Mouse (Mus musculus) brain, adult 2 months (tissue): ENCODE measurements around the gene Sarnp.

Experiments used
- DNase-seq: peaks from one replicate; pipeline ENCODE4 v3.0.0; 2011; ENCODE audit warnings: low read depth, low spot score

The Sarnp gene

DNA sequence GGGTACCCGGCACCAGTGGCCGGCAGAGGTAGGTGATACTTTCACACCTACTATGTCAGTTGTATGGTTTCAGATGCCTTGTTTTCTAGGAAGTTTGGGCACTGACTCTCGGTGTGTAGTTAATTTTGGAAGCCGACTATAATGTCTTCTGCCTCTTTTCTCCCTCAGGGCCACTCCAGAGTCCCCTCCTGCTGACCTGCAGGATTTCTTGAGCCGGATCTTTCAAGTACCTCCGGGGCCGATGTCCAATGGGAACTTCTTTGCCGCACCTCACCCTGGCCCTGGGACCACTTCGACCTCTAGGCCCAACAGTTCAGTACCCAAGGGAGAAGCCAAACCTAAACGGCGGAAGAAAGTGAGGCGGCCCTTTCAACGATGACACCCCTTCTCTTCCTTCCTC lies at the start of gene Sarnp:
Gene Sarnp (plus strand): TSS at position 301 of the 400 bp plus-strand sequence.
- no peak for DNase-seq

DNA sequence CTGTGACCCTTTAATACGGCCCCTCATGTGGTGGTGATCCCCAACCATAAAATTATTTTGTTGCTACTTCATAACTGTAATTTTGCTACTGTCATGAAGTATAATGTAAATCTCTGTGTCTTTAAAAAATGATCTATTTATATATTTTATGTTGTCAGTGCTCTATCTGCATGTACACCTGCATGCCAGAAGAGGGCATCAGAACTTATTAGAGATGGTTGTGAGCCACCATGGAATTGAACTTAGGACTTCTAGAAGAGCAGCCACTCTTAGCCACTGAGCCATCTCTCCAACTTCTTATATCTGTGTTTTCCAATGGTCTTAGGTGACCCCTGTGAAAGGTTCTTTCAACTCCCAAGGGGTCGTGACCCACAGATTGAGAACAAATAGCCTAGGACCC lies 44.2 kb upstream of the Sarnp start:
- peak; percentile 9 for DNase-seq

DNA sequence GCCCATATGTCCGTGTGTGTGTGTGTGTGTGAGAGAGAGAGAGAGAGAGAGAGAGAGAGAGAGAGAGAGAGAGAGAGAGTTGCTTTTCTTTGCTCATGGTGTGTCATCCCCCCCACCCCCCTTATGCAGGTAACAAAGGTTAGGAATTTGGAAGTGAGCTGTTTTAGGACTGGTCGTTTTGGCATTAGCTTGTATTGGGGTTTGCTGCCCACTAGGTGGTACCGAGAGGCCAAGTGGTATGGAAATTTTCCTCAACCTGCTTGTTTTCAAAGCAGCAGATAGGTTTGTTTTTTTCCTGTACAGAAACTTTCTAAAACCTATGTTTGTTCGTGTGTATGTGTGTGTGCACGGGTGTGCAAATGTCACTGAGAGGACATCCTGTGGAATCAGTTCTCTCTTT lies 43.4 kb upstream of the Sarnp start:
- DNase-seq, result no peak

DNA sequence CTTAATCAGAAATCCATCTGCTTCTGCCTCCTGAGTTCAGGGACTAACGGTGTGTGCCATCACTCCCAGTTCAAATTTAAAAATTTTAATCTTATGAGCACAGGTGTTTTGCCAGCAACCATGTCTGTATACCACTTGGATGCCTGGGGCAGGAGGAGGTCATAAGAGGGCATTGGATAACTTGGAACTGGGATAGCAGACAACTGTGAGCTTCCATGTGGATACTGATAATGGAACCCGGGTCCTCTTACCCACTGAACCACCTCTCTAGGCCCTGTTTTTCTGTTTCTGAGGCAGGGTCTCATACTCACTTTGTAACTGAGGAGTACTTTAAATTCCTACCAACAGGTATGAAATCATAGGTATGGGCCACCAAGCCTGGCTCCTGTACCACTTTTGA lies 38.7 kb upstream of the Sarnp start:
- DNase-seq, result no peak

DNA sequence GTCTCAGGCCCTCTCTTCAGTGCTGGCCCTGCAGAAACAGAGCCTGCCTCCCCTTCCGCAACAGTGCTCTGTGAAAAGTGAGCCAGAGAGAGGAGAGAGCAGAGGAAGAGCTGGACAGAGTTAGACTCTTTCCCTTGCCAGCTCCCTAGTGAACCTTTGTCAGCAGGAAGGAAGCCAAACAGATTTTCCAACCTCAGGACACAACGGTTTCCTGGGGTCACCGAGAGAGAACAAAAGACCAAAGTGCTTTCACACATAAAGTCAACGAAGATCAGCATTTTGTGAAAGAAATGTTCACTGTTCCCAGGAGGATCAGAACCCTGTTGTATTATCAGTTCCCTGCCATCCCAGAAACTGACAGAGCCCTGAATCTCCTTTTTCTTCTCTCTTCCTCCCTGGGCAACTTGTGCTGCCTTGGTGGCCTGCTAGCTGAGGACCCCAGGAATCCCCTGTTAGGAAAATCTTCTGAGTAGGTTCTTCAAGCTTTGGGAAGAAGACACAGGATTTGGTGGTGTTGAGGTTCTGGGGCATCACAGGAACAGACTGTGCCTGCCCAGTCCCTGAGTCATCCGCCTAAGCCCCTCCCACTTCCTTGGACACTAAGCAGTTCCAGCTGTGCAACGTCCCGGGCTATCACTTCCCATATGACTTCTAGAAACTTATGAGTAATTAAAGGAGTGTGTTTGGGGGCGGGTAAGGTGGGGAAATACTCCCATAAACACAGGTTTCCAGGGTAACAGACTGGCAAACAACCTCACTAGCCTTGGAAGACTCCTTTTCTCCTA lies 37.9 kb upstream of the Sarnp start:
- DNase-seq, result peak; percentile 16

DNA sequence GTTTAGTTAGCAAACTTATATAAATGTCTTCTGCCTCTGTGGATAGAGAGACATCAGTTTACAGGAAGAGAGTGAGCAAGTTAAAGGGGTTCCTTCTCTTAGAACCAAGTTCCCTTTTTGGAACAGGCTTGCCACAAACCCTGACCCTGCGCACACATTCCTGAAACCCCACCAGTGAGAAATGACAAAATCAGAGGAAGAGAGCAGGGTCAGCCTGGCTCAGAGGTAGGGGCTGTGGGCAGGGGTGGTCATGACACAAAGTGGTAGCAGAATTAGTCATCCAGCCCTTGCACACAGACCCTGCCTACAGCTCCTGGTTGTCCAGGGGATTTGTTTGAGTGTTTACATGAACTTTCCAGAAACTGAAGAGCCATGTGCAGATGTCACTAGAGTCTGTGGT lies 36.9 kb upstream of the Sarnp start:
- DNase-seq, result no peak

DNA sequence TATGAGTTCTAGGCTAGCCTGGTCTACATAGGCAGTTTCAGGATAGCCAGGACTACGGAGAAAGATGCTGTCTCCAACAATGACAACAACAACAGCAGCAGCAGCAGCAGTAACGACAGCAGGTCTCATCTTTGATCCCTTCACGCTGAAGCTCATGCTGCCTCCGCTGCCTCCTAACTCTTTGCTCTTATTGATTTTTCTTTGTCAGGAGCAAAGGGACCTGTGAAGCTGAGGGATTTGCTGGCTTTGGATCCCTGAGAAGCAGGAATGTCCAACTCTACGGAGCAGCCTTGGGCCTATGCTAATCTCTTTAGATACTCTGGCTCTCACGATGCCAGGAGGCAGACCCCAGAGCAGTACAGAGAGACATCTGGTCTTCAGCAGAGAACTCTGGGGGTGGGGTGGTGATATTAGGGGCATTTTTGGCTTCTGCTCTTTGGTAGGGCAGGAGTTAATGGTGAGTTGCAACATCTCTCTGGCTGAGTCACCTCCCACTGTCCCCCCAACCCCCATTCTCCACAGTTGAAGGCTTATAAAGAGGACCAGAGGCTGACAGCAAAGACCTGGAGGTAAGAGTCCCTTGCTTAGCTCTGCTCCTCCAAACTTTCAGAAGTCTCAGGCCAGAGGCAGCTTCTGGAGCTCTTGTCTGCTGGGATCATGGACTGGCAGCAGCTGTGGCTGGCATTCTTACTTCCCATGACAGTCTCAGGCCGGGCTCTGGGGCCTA lies 26.6 kb upstream of the Sarnp start, which contains the start of gene Mmp19:
Gene Mmp19 (plus strand): TSS at position 513 of the 727 bp plus-strand sequence.
- no peak for DNase-seq

DNA sequence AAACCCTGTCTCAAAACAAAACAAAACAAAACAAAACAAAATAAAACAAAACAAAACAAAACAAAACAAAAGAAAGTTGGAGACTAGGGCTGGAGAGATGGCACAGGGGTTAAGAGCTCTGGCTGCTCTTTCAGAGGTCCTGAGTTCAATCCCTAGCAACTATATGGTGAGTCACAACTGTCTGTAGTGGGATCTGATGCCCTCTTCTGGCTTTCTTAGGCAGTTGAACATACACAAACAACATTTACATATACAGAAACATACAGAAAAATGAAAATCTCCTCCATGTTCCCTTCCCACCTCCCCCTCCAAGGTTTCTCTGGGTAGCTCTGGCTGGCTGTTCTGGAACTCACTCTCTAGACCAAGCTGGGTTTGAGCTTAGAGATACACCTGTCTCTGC lies 25.1 kb upstream of the Sarnp start:
- no peak for DNase-seq

DNA sequence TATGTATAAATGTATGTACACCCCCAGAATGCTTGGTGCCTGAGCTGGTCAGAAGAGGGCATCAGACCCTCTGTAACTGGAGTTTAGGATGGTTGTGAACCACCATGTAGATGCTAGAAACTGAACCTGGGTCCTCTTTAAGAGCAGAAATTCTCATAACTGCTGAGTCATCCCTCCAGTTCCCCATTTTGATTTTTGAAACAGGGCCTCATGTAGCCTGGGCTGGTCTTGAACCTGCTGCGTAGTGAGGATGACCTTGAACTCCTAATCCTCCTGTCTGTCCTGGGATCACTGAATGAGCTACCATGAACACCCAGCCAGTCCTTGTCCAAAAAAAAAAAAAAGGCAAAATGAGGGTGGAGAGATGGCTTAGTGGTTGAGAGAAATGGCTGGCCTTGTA lies 23.9 kb upstream of the Sarnp start:
- no peak for DNase-seq

DNA sequence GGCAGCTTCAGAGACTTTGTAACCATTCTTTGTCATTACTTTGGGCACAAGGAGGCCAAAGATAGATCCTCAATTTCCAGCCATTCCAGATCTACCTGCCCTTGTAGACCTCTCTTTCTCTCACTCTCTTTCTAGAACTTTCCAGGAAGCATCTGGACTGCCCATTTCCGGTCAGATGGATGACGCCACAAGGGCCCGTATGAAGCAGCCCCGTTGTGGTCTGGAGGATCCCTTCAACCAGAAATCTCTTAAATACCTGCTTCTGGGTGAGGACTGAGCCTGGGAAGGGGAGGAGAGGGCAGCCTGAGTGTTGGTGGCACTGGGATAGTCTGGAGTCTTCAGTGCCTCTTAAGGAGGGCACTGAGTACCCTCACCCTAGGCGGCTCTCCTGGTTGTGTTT lies 22.7 kb upstream of the Sarnp start:
- DNase-seq, result no peak

DNA sequence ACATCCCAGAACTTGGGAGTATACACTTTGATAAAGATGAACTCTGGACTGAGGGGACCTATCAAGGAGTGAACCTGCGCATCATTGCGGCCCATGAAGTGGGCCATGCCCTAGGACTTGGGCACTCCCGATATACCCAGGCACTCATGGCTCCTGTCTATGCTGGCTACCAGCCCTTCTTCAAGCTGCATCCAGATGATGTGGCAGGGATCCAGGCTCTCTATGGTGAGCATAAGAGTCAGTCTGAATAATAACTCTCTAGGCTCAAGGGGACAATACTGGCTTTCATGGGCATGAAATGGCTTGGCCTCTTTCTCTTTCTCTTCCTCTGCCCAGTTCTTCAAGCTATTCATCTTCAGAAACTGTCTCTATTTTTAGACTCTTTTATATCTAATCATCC lies 21.6 kb upstream of the Sarnp start:
- peak; percentile 82 for DNase-seq

DNA sequence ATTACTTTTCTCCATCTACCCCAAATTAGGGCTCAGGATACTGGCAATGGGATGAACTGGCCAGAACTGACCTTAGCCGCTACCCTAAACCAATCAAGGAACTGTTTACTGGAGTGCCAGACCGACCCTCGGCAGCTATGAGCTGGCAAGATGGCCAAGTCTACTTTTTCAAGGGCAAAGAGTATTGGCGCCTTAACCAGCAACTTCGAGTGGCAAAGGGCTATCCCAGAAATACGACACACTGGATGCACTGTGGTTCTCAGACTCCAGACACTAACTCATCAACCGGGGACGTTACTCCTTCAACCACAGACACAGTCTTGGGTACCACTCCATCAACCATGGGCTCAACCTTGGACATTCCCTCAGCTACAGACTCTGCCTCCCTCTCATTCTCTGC lies 18.5 kb upstream of the Sarnp start:
- DNase-seq, result no peak

DNA sequence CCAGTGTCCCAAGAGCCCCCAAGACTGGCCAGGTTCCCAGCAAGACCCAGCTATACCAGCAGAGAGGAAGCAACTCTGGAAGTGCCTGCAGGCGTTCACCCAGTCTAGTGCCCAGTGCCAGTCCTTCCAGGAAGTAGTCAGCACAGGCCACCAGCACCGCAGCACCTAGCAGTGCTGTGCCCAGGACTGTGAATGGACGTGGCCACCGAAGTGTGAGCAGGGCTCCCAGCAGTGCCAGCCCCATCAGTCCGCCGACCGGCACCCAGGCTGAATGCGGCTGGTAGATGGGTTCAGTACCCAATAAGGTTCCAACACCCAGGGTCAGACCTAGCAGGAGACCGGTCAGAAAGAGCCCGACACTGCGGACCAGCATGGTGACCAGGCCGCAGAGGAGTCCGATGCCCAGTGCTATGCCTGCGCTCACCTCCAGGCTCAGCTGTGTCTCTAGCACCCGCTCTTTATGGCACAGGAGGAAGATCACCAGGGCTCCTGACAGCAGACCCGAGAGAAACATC lies 15.1 kb upstream of the Sarnp start:
- DNase-seq, result no peak

DNA sequence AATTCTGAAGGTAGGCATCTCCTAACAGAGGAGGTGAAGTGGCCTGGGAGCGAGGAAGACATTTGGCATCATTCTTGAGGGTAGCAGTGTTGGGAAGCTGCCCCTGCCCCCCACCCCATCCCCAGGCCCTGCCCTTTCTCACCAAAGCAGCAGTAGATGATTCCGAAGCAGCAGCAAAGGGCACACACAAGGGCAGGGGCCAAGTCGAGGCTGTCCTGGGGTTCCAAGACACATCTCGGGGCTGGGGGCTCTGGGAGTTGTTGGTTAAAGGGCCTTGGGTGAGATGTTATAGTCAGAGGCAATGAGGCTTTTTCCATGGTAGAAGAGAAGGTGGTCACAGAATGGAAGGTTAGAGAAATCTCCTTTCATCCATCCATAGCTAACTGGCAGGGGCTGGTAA lies 14.2 kb upstream of the Sarnp start:
- DNase-seq, result no peak

DNA sequence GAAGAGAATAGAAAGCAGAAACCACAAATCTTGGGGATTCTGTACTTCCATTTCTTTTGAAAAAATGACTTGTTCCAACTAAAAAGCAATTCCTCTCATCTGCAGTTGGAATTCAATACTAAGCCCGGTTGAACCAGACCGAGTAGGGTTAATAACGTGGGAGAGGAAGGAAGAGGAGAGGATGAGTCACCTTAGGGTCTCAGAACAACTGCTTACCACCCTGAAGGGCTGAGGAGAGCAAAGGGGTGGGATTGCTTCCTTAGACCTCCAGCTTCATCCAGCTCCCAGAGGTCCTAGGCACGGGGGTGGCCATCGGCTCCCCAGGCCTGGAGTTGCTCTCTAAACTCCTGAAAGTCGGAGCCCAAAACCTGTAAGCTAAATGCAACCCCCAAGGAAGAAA lies 13.8 kb upstream of the Sarnp start:
- no peak for DNase-seq

DNA sequence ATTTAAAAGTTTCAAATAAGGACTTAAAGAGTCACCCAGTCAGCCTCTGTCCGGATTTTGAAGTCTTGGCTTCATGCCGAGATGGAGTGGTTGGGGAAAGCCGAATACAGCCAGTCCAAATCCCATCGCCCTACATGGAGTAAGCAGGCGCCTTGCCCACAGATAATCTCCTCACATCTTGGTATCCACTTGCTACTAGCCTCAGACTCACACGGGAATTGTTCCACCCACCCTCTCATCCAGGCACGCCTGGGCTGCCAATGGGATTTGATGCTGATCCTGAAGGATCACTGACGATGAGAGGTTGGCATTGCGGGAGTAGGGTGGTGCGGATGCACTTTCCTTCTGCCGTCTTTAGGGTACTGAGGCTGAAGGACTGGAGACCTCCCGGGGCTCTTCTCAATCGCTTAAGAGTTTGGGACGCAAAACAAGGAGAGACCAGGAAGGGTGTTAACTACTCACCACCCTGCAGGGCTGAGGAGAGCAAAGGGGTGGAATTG lies 13.3 kb upstream of the Sarnp start, which contains the start of gene Dnajc14:
Gene Dnajc14 (plus strand): TSS at position 292 of the 500 bp plus-strand sequence.
- peak; percentile 87 for DNase-seq

DNA sequence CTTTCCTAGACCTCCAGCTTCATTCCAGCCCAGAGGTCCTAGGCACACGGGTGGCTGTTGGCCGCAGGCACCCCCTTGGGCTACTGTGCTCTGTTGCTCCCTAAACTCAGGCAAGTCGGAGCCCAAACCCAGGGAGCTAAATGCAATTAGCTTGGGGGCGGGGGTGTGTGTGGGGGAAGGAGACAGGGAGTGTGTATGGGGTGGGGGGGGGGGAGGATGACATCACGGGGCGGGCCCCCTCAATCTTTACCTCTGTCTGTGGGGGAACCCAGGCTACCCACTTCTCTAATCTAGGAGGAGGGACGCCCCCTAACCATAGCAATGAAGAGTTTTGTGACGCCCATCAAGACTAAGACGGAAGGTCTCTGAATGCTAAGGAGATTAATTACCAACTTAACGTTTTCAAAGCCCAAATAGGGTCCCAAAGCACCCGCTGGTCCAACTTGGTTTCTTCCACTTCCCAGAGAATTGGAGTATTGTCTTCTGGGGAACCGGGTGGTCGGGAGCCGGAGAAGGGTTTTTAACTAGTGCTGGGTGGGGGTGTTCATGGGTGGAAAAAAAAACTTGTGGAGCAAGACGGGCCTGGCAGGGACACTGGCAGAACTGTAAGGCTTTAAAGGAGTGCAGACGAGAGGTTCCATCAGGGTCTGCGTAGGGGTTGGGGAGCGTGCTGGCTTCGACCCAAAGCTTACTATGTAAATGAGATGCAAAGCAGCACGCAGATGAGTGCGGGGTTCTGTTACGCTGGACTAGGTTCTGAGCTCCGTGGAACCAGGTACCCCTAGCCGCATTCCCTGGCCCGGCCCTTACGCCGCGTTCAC lies 12.7 kb upstream of the Sarnp start, which contains the start of gene Tmem198b:
Gene Tmem198b (minus strand): TSS at position 100 of the 821 bp plus-strand sequence.
- DNase-seq, result peak; percentile 83

DNA sequence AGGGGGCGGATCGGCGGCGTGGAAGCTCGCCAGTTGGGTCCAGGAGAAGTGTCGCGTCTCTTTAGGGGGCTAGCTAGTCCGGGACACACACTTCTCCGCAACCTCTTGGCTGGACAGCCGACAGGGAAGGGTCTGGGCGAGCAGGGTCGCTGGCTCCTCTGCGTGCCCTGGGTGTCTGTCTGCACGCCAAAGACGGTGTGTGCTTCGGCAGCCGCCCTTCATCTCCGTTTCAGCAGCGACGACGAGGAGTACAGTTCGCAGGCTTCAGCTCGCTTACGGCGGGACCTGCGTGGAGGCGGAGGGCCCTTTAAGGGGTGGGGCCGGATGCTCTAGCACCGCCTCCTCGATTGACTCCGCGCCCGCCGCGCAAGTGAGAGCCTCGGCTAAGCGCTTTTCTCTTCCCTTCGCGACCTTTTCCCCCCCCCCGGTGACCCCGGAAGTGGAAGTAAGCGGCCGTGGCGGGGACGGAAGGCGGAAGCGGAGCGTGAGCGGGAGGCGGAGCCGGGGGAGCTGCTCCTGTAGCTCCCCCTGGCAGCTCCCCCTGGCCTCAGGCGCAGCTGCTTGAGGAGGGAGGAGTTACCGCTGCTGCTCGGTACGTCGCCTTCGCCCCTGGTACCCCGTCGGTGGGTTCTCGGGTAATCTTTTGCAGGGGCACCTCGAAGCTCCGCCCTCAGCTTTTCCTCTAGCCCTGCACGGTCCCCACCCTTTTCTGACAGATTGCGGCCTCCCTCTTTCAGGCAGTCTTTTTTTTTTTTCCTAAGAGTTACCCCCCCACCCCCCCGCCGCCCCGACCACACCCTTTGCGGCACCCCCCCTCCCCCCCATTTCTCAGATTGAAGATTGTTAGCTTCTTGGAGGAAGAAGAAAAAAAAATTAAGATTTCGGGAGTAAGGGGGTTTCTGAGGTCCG lies 11.8 kb upstream of the Sarnp start:
- DNase-seq, result peak; percentile 99

DNA sequence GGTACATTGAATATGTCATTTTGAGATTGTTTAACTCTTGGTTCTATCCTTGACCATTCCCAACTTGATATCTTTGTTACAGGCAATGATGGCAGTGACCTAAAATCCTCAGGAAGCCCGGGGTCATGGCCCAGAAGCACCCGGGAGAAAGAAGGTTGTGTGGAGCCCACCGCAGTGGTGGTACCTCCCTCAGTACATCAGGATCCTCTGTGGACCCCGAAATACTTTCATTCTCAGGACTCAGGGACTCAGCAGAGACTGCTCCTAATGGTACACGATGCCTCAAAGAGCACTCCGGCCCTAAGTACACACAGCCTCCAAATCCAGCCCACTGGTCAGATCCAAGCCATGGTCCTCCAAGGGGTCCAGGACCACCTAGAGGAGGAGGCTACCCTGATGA lies 11.0 kb upstream of the Sarnp start:
- DNase-seq, result no peak

DNA sequence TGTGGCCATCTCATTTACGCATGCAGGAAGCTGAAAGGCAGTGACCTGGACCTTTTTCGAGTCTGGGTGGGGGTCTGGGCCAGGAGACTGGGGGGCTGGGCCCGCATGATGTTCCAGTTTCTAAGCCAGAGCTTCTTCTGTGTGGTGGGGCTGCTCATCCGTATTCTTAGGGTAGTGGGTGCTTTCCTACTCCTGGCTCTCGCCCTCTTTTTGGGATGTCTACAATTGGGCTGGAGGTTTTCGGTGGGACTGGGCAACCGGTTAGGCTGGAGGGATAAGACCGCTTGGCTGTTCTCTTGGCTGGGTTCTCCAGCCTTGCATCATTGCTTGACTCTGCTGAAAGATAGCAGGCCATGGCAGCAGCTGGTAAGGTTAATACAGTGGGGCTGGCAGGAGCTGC lies 10.1 kb upstream of the Sarnp start:
- no peak for DNase-seq

DNA sequence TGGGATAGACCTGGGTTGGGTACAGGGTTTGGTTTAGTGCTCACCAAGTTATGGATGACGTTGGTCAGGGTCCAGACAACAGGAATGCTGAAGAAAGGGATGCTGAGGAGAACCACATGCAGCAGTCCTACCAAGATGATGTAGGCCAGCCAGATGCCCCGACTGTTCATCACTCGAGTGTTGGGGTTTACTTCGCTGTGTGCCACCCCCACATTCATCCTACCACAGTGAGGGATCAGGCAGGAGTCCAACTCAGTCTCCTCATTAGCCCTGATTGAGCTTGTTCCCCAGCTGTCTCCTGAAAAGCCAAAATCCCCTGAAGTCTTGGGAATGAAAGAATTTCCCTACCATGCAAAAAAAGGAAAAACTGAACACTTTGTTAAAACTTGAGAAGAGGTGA lies 3.1 kb downstream of the Sarnp start:
- peak; percentile 31 for DNase-seq
